ENCODE assay signal across 10 mouse cellular contexts in genomic region chr16:10416866-10417265, GRCm38 (mm10). TPM values are rescaled to one million over a fixed set of nuclear protein-coding genes. Genes with fewer than 3 reads are reported as not detected.
DNase-seq lines count a peak whose midpoint lies in the region; ATAC-seq and TF ChIP-seq lines count a peak whose summit lies in the region.
"Had no signal": no experiment of that assay in that cellular context is flagged by ENCODE, and none has a peak within 500 bp of the region (broad histone marks: within the 10 kb centered on the region; RNA-seq: fewer than 3 reads in every experiment).

No protein-coding gene starts in this region.

- no peak overlapping the region for H3K27ac ChIP-seq in intestine, postnatal 0 days (ENCODE audit: low read depth, low read length)
- no peak overlapping the region for H3K27ac ChIP-seq in intestine, embryonic 15.5 days
- no peak overlapping the region for H3K27ac ChIP-seq in thymus, adult 2 months (ENCODE audit: control insufficient read depth, insufficient read depth, low read length)
- H3K27ac ChIP-seq: embryonic facial prominence, embryonic 13.5 days had no signal

- peak; percentile 70 for TF ChIP-seq CTCF in intestine, postnatal 0 days (IDR thresholded peaks at IDR 0.05; ENCODE audit: low read depth)
- no peak for TF ChIP-seq CTCF in thymus, adult 2 months (IDR thresholded peaks at IDR 0.05; ENCODE audit: borderline replicate concordance, control insufficient read depth, extremely low read depth, insufficient read depth, low read length, poor library complexity)

- intact Hi-C loops in gastrocnemius, postnatal 36 days (cut with DNase I), result loop anchor here (5.0 kb wide), 1 partner anchor 100 kb away; no protein-coding TSS in a partner anchor

- H3K4me3 ChIP-seq in intestine, postnatal 0 days (ENCODE audit: low read depth, low read length), result no peak overlapping the region
- no peak overlapping the region for H3K4me3 ChIP-seq in intestine, embryonic 15.5 days (replicated peaks)
- H3K4me3 ChIP-seq in thymus, adult 2 months (ENCODE audit: control insufficient read depth, insufficient read depth, low read length), result no peak overlapping the region
- H3K4me3 ChIP-seq: embryonic facial prominence, embryonic 13.5 days had no signal

- peak; percentile 33 for DNase-seq in thymus, adult 2 months
- no peak for DNase-seq in thymus, adult 18-20 months
- peak; percentile 20 for DNase-seq in WW6 (ENCODE audit: low read depth, low spot score)
- DNase-seq in ovary, postnatal 14 days (ENCODE audit: low spot score), result no peak
- no peak for DNase-seq in gastrocnemius, postnatal 36 days
- DNase-seq: kidney, postnatal 10 days; lung, postnatal 36 days had no signal

- H3K4me2 ChIP-seq in intestine, postnatal 0 days (replicated peaks; ENCODE audit: low read depth), result no peak overlapping the region
- no peak overlapping the region for H3K4me2 ChIP-seq in intestine, embryonic 15.5 days (replicated peaks)
- H3K4me2 ChIP-seq: embryonic facial prominence, embryonic 13.5 days had no signal

- H3K27me3 ChIP-seq in intestine, postnatal 0 days (replicated peaks; ENCODE audit: control insufficient read depth, insufficient read depth, low read length), result no peaks in the 10 kb centered on the region
- no peaks in the 10 kb centered on the region for H3K27me3 ChIP-seq in intestine, embryonic 15.5 days (replicated peaks)
- H3K27me3 ChIP-seq in thymus, adult 2 months (ENCODE audit: control insufficient read depth, insufficient read depth, low read length), result no peaks in the 10 kb centered on the region
- H3K27me3 ChIP-seq: embryonic facial prominence, embryonic 13.5 days had no signal

- no peak for ATAC-seq in intestine, postnatal 0 days
- no peak for ATAC-seq in intestine, embryonic 15.5 days

- H3K4me1 ChIP-seq in intestine, postnatal 0 days (replicated peaks; ENCODE audit: control insufficient read depth, insufficient read depth, low read length), result no peaks in the 10 kb centered on the region
- H3K4me1 ChIP-seq in intestine, embryonic 15.5 days (replicated peaks), result peaks cover 8% of the 10 kb centered on the region; the same call in 1 of the 2 replicates
- H3K4me1 ChIP-seq in thymus, adult 2 months (replicated peaks; ENCODE audit: control insufficient read depth, insufficient read depth, low read length), result no peaks in the 10 kb centered on the region

- H3K9ac ChIP-seq in intestine, postnatal 0 days (ENCODE audit: low read depth, low read length), result no peak overlapping the region
- no peak overlapping the region for H3K9ac ChIP-seq in intestine, embryonic 15.5 days
- H3K9ac ChIP-seq: embryonic facial prominence, embryonic 13.5 days had no signal

- peaks cover 74% of the 10 kb centered on the region for H3K36me3 ChIP-seq in intestine, postnatal 0 days (ENCODE audit: control insufficient read depth, insufficient read depth)
- peaks cover 49% of the 10 kb centered on the region for H3K36me3 ChIP-seq in intestine, embryonic 15.5 days
- H3K36me3 ChIP-seq in thymus, adult 2 months (ENCODE audit: control insufficient read depth, insufficient read depth, low read length), result peaks cover 45% of the 10 kb centered on the region

- WGBS in intestine, postnatal 0 days, result 94% methylated on average over 4 of the region's 4 CpGs
- WGBS in intestine, embryonic 15.5 days, result 97% methylated on average over 4 of the region's 4 CpGs
- WGBS in thymus, adult 2 months, result 98% methylated on average over 4 of the region's 4 CpGs

- TF ChIP-seq POLR2A in thymus, adult 2 months (IDR thresholded peaks at IDR 0.05; ENCODE audit: control insufficient read depth, extremely low read depth, insufficient read depth, low read length, poor library complexity), result no peak

- no peaks in the 10 kb centered on the region for H3K9me3 ChIP-seq in intestine, postnatal 0 days (ENCODE audit: control insufficient read depth)
- H3K9me3 ChIP-seq in intestine, embryonic 15.5 days, result no peaks in the 10 kb centered on the region

RNA-seq across cellular contexts. Expression of gene Nubp1, which starts 5.1 kb away (rescaled TPM):
- polyA plus RNA-seq in intestine, postnatal 0 days (2015; fragmentation: Nextera tagmentation; extraction: Ambion mirVana), result 29.6 and 32.4 TPM in 2 replicates
- 55.4 and 56.6 TPM in 2 replicates for polyA plus RNA-seq in intestine, embryonic 15.5 days (2015; fragmentation: Nextera tagmentation; extraction: Ambion mirVana)
- polyA plus RNA-seq in thymus, adult 2 months (2012; rRNA removed), result 62.3 and 67.4 TPM in 2 replicates
- total RNA-seq in gastrocnemius, postnatal 36 days (2021), result 1 to 10 TPM; 5.8 to 6.0 TPM

RNA-seq across cellular contexts. Expression of gene Tekt5, which starts 21.6 kb away (rescaled TPM):
- polyA plus RNA-seq in intestine, postnatal 0 days (2015; fragmentation: Nextera tagmentation; extraction: Ambion mirVana), result 0.26 TPM in 1 of 2 replicates, not detected in the other
- polyA plus RNA-seq in intestine, embryonic 15.5 days (2015; fragmentation: Nextera tagmentation; extraction: Ambion mirVana), result 0.15 and 0.25 TPM in 2 replicates
- polyA plus RNA-seq in thymus, adult 2 months (2012; rRNA removed), result 1.4 and 1.7 TPM in 2 replicates
- not detected for total RNA-seq in gastrocnemius, postnatal 36 days (2021)

RNA-seq across cellular contexts. Expression of gene Tvp23a, which starts 30.3 kb away (rescaled TPM):
- 1.7 and 1.9 TPM in 2 replicates for polyA plus RNA-seq in intestine, postnatal 0 days (2015; fragmentation: Nextera tagmentation; extraction: Ambion mirVana)
- 7.1 and 9.0 TPM in 2 replicates for polyA plus RNA-seq in intestine, embryonic 15.5 days (2015; fragmentation: Nextera tagmentation; extraction: Ambion mirVana)
- polyA plus RNA-seq in thymus, adult 2 months (2012; rRNA removed), result 3.2 and 3.7 TPM in 2 replicates
- total RNA-seq in gastrocnemius, postnatal 36 days (2021), result under 1 TPM; 0.23 to 0.37 TPM

Comparison
In these comparisons a context has a peak if more than half of its experiments do, and no peak if none do; other contexts are left out.
1. DNase-seq: peak in thymus, adult 2 months (single experiment) and WW6 (single experiment); none in thymus, adult 18-20 months (0 of 2), ovary, postnatal 14 days (single experiment) and gastrocnemius, postnatal 36 days (0 of 2).